Mouse (Mus musculus) MEL (cell line): ENCODE data around the gene Dohh. TPM values are rescaled to one million over a fixed set of nuclear protein-coding genes. Genes with fewer than 3 reads are reported as not detected.

Experiments used
- DNase-seq: peaks from one replicate; pipeline ENCODE4 v3.0.0; 2011; ENCODE audit warnings: low read depth, low spot score
- H3K27ac ChIP-seq: 2 replicates; pipeline ENCODE4 v1.5.1; 2012; ENCODE audit warnings: low read depth, mild to moderate bottlenecking, control low read depth, low read length, moderate library complexity; ENCODE audit not compliant: control insufficient read depth
- H3K27me3 ChIP-seq, 2 experiments: fragments of 150-350 bp in 1 of 2; sonication (generic) in 1 of 2; 2 replicates each; pipeline ENCODE4 v1.6.1; 2012; ENCODE audit warnings: low read length in 2 of 2, mild to moderate bottlenecking in 2 of 2, improper control_type of control experiment in 1 of 2, moderate library complexity in 1 of 2; ENCODE audit not compliant: insufficient read depth in 2 of 2, control insufficient read depth in 1 of 2
- H3K36me3 ChIP-seq, 2 experiments: 2 replicates each; pipeline ENCODE4 v1.6.1; 2012 to 2014; ENCODE audit warnings: low read length in 2 of 2, improper control_type of control experiment in 1 of 2, inconsistent platforms in 1 of 2, mild to moderate bottlenecking in 1 of 2; ENCODE audit not compliant: insufficient read depth in 2 of 2, control insufficient read depth in 1 of 2
- H3K4me1 ChIP-seq, 2 experiments: fragments of 150-350 bp in 1 of 2; sonication (generic) in 1 of 2; 2 replicates each; pipeline ENCODE4 v1.6.1; 2012; ENCODE audit warnings: low read length in 2 of 2, improper control_type of control experiment in 1 of 2, mild to moderate bottlenecking in 1 of 2; ENCODE audit not compliant: insufficient read depth in 2 of 2, control insufficient read depth in 1 of 2
- H3K4me3 ChIP-seq, 2 experiments: fragments of 150-350 bp in 1 of 2; sonication (generic) in 1 of 2; 2 replicates each; pipeline ENCODE4 v1.5.1; 2012; ENCODE audit warnings: low read depth in 2 of 2, low read length in 2 of 2, mild to moderate bottlenecking in 2 of 2, moderate library complexity in 2 of 2, control low read depth in 1 of 2, improper control_type of control experiment in 1 of 2; ENCODE audit not compliant: control insufficient read depth in 1 of 2, insufficient read depth in 1 of 2
- H3K79me2 ChIP-seq: 2 replicates; pipeline ENCODE4 v1.6.1; 2012; ENCODE audit warnings: mild to moderate bottlenecking, low read length, moderate library complexity; ENCODE audit not compliant: control insufficient read depth, poor library complexity, insufficient read depth
- H3K9ac ChIP-seq: 2 replicates; pipeline ENCODE4 v1.6.1; 2012; ENCODE audit warnings: low read depth, mild to moderate bottlenecking, control low read depth, low read length, moderate library complexity; ENCODE audit not compliant: control insufficient read depth, poor library complexity, severe bottlenecking
- H3K9me3 ChIP-seq: fragments of 150-350 bp; sonication (generic); replicated peaks from 2 replicates; pipeline ENCODE4 v1.6.1; 2012; ENCODE audit warnings: mild to moderate bottlenecking, low read length, improper control_type of control experiment, moderate library complexity; ENCODE audit not compliant: insufficient read depth
- CHD2 ChIP-seq: IDR thresholded peaks from 2 replicates; pipeline ENCODE4 v1.6.1; 2011; ENCODE audit warnings: low read length, improper control_type of control experiment
- CTCF ChIP-seq, 3 experiments: IDR thresholded peaks in 2 of 3; conservative IDR thresholded peaks in 1 of 3; 2 replicates each; pipeline ENCODE4 v1.5.1; 2011 to 2012; ENCODE audit warnings: low read length in 3 of 3, low read depth in 2 of 3, mild to moderate bottlenecking in 2 of 3, improper control_type of control experiment in 1 of 3, inconsistent platforms in 1 of 3, mixed read lengths in 1 of 3, moderate library complexity in 1 of 3; ENCODE audit not compliant: control insufficient read depth in 1 of 3, insufficient read depth in 1 of 3, poor library complexity in 1 of 3, severe bottlenecking in 1 of 3
- EP300 ChIP-seq, 2 experiments: IDR thresholded peaks; 2 replicates each; pipeline ENCODE4 v1.6.1; 2011; ENCODE audit warnings: improper control_type of control experiment in 2 of 2, low read length in 2 of 2, low read depth in 1 of 2, mild to moderate bottlenecking in 1 of 2
- GATA1 ChIP-seq: IDR thresholded peaks from 2 replicates; pipeline ENCODE4 v1.6.1; 2011; ENCODE audit warnings: low read depth, low read length, improper control_type of control experiment
- HCFC1 ChIP-seq: IDR thresholded peaks from 2 replicates; pipeline ENCODE4 v1.6.1; 2012; ENCODE audit warnings: low read depth, mild to moderate bottlenecking, inconsistent platforms, low read length, improper control_type of control experiment, moderate library complexity
- JUND ChIP-seq: IDR thresholded peaks from 2 replicates; pipeline ENCODE4 v1.6.1; 2011; ENCODE audit warnings: low read depth, mild to moderate bottlenecking, improper control_type of control experiment, low read length
- KAT2A ChIP-seq: conservative IDR thresholded peaks from 2 replicates; pipeline ENCODE4 v1.6.1; 2012; ENCODE audit warnings: low read depth, low read length, improper control_type of control experiment, inconsistent platforms
- MAX ChIP-seq: IDR thresholded peaks from 2 replicates; pipeline ENCODE4 v1.6.1; 2011; ENCODE audit warnings: low read length, improper control_type of control experiment
- MAZ ChIP-seq: IDR thresholded peaks from 2 replicates; pipeline ENCODE4 v1.6.1; 2012; ENCODE audit warnings: low read depth, mild to moderate bottlenecking, inconsistent platforms, low read length, improper control_type of control experiment
- MEF2A ChIP-seq: IDR thresholded peaks from 2 replicates; pipeline ENCODE4 v1.6.1; 2014; ENCODE audit warnings: low read depth, mild to moderate bottlenecking, inconsistent platforms, low read length, improper control_type of control experiment; ENCODE audit not compliant: poor library complexity, insufficient replicate concordance, severe bottlenecking; ENCODE audit errors: extremely low read depth
- MXI1 ChIP-seq: IDR thresholded peaks from 2 replicates; pipeline ENCODE4 v1.6.1; 2011; ENCODE audit warnings: mild to moderate bottlenecking, low read depth, low read length, improper control_type of control experiment
- MYB ChIP-seq: IDR thresholded peaks from 2 replicates; pipeline ENCODE4 v1.6.1; 2011; ENCODE audit warnings: mild to moderate bottlenecking, low read depth, low read length, improper control_type of control experiment
- POLR2A ChIP-seq, 2 experiments: IDR thresholded peaks; 2 replicates each; pipeline ENCODE4 v1.6.1; 2011 to 2012; ENCODE audit warnings: low read length in 2 of 2, mild to moderate bottlenecking in 2 of 2, control low read depth in 1 of 2, improper control_type of control experiment in 1 of 2, low read depth in 1 of 2, moderate library complexity in 1 of 2; ENCODE audit not compliant: control insufficient read depth in 1 of 2, insufficient read depth in 1 of 2, poor library complexity in 1 of 2
- POLR2AphosphoS2 ChIP-seq: IDR thresholded peaks from 2 replicates; pipeline ENCODE4 v1.6.1; 2011; ENCODE audit warnings: low read length, improper control_type of control experiment
- RAD21 ChIP-seq: IDR thresholded peaks from 2 replicates; pipeline ENCODE4 v1.6.1; 2011; ENCODE audit warnings: mild to moderate bottlenecking, low read depth, low read length, improper control_type of control experiment
- SIN3A ChIP-seq: IDR thresholded peaks from 2 replicates; pipeline ENCODE4 v1.6.1; 2012; ENCODE audit warnings: low read length, improper control_type of control experiment, inconsistent platforms
- SMC3 ChIP-seq: IDR thresholded peaks from 2 replicates; pipeline ENCODE4 v1.6.1; 2011; ENCODE audit warnings: low read depth, low read length, improper control_type of control experiment
- TBP ChIP-seq: IDR thresholded peaks from 2 replicates; pipeline ENCODE4 v1.8.0; 2011; ENCODE audit warnings: low read depth, low read length, improper control_type of control experiment
- TCF12 ChIP-seq: IDR thresholded peaks from 2 replicates; pipeline ENCODE4 v1.6.1; 2014; ENCODE audit warnings: low read depth, mild to moderate bottlenecking, inconsistent platforms, low read length, improper control_type of control experiment, moderate library complexity
- UBTF ChIP-seq: IDR thresholded peaks from 2 replicates; pipeline ENCODE4 v1.6.1; 2012; ENCODE audit warnings: low read depth, mild to moderate bottlenecking, inconsistent platforms, low read length, improper control_type of control experiment, moderate library complexity, borderline replicate concordance; ENCODE audit not compliant: insufficient read depth
- USF1 ChIP-seq: IDR thresholded peaks from 2 replicates; pipeline ENCODE4 v1.6.1; 2014; ENCODE audit warnings: low read depth, mild to moderate bottlenecking, inconsistent platforms, low read length, improper control_type of control experiment, moderate library complexity
- USF2 ChIP-seq, 2 experiments: IDR thresholded peaks; 2 replicates each; pipeline ENCODE4 v1.6.1; 2011 to 2012; ENCODE audit warnings: improper control_type of control experiment in 2 of 2, low read length in 2 of 2, borderline replicate concordance in 1 of 2, inconsistent platforms in 1 of 2, low read depth in 1 of 2, mild to moderate bottlenecking in 1 of 2; ENCODE audit not compliant: insufficient read depth in 1 of 2
- ZKSCAN1 ChIP-seq: IDR thresholded peaks from 2 replicates; pipeline ENCODE4 v1.6.1; 2012; ENCODE audit warnings: low read depth, mild to moderate bottlenecking, inconsistent platforms, low read length, improper control_type of control experiment, moderate library complexity
- ZMIZ1 ChIP-seq: IDR thresholded peaks from 2 replicates; pipeline ENCODE4 v1.6.1; 2012; ENCODE audit warnings: low read depth, mild to moderate bottlenecking, inconsistent platforms, low read length, improper control_type of control experiment, moderate library complexity
- ZNF384 ChIP-seq: IDR thresholded peaks from 2 replicates; pipeline ENCODE4 v1.6.1; 2012; ENCODE audit warnings: low read depth, mild to moderate bottlenecking, inconsistent platforms, low read length, improper control_type of control experiment
- polyA plus RNA-seq, 2 experiments: library from polyadenylated mRNA; stranded (reverse) in 1 of 2; unstranded in 1 of 2; fragments of >175 nt in 1 of 2; fragments of >200 nt in 1 of 2; gene quantifications; 2 replicates each; pipeline versions ENCODE4 v1.2.1 to v1.2.4; 2012; ENCODE audit warnings: low replicate concordance in 2 of 2, low read depth in 1 of 2; ENCODE audit not compliant: insufficient read length in 2 of 2, insufficient read depth in 1 of 2, missing spikeins in 1 of 2
- total RNA-seq: library from RNA; depleted of rRNA; stranded (reverse); fragments of 300-350 nt; gene quantifications from 2 replicates; pipeline ENCODE4 v1.2.3, GENCODE M21; 2012

The Dohh gene
- total and polyA plus RNA-seq, 3 experiments: 145 to 153 TPM; not detected in 1

GRCm38 (mm10) chr10:81408871-81409291, 24.7 kb downstream of the Dohh start:
- Histone ChIP-seq H3K27ac (no peak overlapping the region), H3K27me3 (no peaks in the 10 kb centered on the region), H3K9me3 (no peaks in the 10 kb centered on the region), H3K36me3 (peaks cover 0 to 16% of the 10 kb centered on the region in 2 experiments; a peak in 2 of 4 replicates), H3K9ac (no peak overlapping the region), H3K4me3 (no peak overlapping the region), H3K4me1 (peaks cover 3 to 29% of the 10 kb centered on the region in 2 experiments; a peak in 3 of 4 replicates), H3K79me2 (no peaks in the 10 kb centered on the region)
- peak; percentile 74 for DNase-seq
- peak; percentile 76 to 91 (median 76) for TF ChIP-seq CTCF (IDR thresholded peaks at IDR 0.05 in 2 of 3, conservative IDR thresholded peaks at IDR 0.05 in 1 of 3; ENCODE audit: control insufficient read depth in 1 of 3, insufficient read depth in 1 of 3, low read depth in 2 of 3, low read length in 3 of 3, poor library complexity in 1 of 3, severe bottlenecking in 1 of 3)
- TF ChIP-seq SMC3: peak; percentile 68
- peak; percentile 23 for TF ChIP-seq RAD21
- TF ChIP-seq USF2 (IDR thresholded peaks at IDR 0.05; ENCODE audit: borderline replicate concordance in 1 of 2, insufficient read depth in 1 of 2, low read depth in 1 of 2, low read length in 2 of 2): no peak

DNA sequence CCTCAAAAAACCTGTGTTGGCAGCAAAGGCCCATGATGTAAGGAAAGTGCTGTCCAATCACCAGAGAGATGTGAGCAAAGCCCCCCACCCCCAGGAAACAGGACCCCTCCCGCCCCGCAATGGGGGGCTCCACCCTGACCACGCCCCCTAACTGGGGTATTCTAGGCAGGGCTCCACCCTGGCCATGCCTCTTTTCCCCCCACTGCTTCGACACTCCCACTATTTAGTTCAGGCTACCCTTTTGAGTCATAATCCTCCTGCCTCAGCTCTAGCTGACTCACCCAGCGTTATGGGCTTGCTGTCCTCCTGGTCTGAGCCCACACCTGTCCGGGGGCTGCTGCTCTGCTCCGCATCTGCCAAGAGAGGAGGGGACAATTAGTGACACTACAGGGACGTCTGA, 25.1 kb downstream of the Dohh start:
- peaks cover 0 to 16% of the 10 kb centered on the region in 2 experiments; a peak in 2 of 4 replicates for H3K36me3 ChIP-seq
- no peaks in the 10 kb centered on the region for H3K9me3 ChIP-seq
- H3K4me1 ChIP-seq: peaks cover 3 to 29% of the 10 kb centered on the region in 2 experiments; a peak in 3 of 4 replicates
- no peak overlapping the region for H3K9ac ChIP-seq
- no peaks in the 10 kb centered on the region for H3K27me3 ChIP-seq
- no peaks in the 10 kb centered on the region for H3K79me2 ChIP-seq
- no peak overlapping the region for H3K27ac ChIP-seq
- TF ChIP-seq TBP: no peak
- no peak for TF ChIP-seq JUND
- no peak for TF ChIP-seq MAX
- no peak for TF ChIP-seq GATA1
- no peak for TF ChIP-seq KAT2A
- no peak overlapping the region for H3K4me3 ChIP-seq
- no peak for DNase-seq

DNA sequence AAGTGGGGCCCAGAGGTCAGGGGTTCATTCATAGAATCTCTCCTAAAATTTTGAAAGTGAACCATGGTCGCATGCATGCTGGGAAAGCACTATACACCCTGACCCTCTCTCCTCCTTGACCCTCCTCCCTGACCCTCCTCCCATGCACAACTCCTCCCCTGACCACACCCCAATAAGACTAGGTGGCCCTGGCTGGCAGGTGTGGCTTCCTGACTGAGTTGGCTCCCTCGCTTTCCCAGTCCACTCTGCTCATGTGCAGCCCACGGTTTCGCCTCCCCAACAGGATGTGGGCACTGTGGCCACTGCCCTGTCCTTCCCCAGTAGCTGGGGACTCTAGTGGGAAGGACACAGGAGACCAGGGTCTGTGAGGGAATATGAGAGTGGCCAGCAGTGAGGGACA, 26.1 kb downstream of the Dohh start:
- Histone ChIP-seq H3K9me3 (no peaks in the 10 kb centered on the region), H3K36me3 (peaks cover 0 to 12% of the 10 kb centered on the region in 2 experiments; a peak in 2 of 4 replicates), H3K27me3 (no peaks in the 10 kb centered on the region)
- TF ChIP-seq MEF2A (no peak), UBTF (no peak), ZKSCAN1 (no peak), TCF12 (no peak), ZNF384 (no peak), POLR2A (IDR thresholded peaks at IDR 0.05; ENCODE audit: control insufficient read depth in 1 of 2, insufficient read depth in 1 of 2, low read depth in 1 of 2, low read length in 2 of 2, poor library complexity in 1 of 2) (no peak), USF1 (no peak), MYB (no peak), MXI1 (no peak), POLR2AphosphoS2 (no peak), CHD2 (no peak), HCFC1 (no peak), MAZ (no peak), CTCF (IDR thresholded peaks at IDR 0.05 in 2 of 3, conservative IDR thresholded peaks at IDR 0.05 in 1 of 3; ENCODE audit: control insufficient read depth in 1 of 3, insufficient read depth in 1 of 3, low read depth in 2 of 3, low read length in 3 of 3, poor library complexity in 1 of 3, severe bottlenecking in 1 of 3) (no peak), EP300 (IDR thresholded peaks at IDR 0.05; ENCODE audit: low read depth in 1 of 2, low read length in 2 of 2) (no peak), ZMIZ1 (no peak), SIN3A (no peak), KAT2A (no peak)
- TF ChIP-seq, all 39 proteins: peak for 0
- Histone ChIP-seq H3K79me2 (no peaks in the 10 kb centered on the region), H3K4me1 (peaks cover 3 to 24% of the 10 kb centered on the region in 2 experiments; a peak in 3 of 4 replicates), H3K27ac (no peak overlapping the region), H3K9ac (no peak overlapping the region), H3K4me3 (no peak overlapping the region)
- no peak for DNase-seq
